Mouse (Mus musculus): ENCODE measurements around the gene Gcnt4. TPM values are rescaled to one million over a fixed set of nuclear protein-coding genes. Genes with fewer than 3 reads are reported as not detected.
A peak's percentile ranks its signal among the peaks of the same experiment; 100 is the strongest.

Gene Gcnt4
- polyA plus RNA-seq, 1 experiment from 2014 or later = 0.40 TPM

DNA sequence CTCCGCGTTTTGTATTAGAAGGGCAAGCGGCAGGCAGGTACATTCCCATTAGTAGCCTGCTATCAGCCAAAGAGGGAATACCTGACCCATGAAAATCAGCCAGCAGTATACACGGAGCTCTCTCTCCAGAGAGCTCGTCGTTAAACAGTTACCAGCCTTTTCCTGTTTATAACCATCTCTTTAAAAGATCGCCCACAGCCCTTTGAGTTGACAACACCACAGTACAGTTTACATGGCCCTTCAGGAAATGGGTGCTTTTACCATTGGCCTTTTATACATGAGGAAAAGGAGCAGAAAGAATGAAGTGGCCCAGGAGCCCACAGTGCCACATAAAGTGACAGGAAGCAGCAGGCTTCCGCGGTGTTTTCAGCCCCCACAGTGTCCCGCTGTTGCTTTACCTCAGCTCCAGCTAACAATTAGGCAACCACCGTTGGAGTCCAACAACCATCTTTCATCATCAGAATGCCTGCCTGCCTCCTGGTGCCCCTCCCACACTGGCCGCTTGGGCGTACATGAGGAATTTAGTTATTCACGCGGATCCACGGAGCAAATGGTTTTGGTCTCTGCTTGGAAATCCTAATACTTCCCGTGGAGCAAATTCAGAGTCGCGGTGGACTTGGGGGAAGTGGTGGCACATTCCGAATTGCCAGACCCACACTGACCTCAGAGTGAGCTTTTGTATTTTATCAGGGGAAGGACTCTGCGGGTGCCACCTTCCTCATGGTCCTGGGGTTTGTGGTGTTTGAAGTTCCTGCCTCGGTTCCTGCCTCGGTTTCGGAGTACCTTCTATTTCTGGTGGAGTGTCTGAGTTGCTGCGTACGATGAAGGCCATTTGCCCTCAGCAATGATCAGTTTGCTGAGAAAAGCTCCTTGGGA, 59.0 kb downstream of the Gcnt4 start:
- H3K36me3 ChIP-seq = no peaks in the 10 kb centered on the region
- no peak overlapping the region for H3K9ac ChIP-seq
- WGBS = 37% methylated on average over 26 of the region's 26 CpGs
- no peak overlapping the region for H3K27ac ChIP-seq
- H3K27me3 ChIP-seq = no peaks in the 10 kb centered on the region
- H3K9me3 ChIP-seq = no peaks in the 10 kb centered on the region
- ATAC-seq (ENCODE audit: insufficient number of reproducible peaks, low FRiP score, low TSS enrichment, low read depth) = no peak
- H3K4me1 ChIP-seq = peaks cover 19% of the 10 kb centered on the region
- peak overlapping the region; percentile 25; the same call in 1 of the 2 replicates for H3K4me2 ChIP-seq
- peak overlapping the region; percentile 3; the same call in 1 of the 2 replicates for H3K4me3 ChIP-seq

DNA sequence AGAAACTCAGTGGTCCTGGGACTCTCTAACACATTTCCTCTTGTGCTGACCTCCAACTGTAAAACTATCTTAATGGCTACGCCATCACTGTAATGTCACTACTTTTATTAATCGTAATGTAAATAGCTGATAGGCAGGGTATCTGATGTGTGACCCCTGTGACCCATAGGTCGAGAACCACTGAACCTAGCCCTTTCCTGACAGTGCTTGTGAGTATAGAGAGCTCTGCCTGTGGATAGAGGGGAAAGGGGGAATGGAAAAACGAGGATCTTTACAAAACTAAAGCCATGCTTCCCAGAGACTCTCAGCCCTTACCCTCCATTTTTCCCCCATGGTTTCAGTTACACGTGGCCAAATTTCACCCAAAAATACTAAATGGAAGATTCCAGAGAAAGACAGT, 60.2 kb downstream of the Gcnt4 start:
- H3K4me3 ChIP-seq = no peak overlapping the region
- no peaks in the 10 kb centered on the region for H3K9me3 ChIP-seq
- no peaks in the 10 kb centered on the region for H3K27me3 ChIP-seq
- 73% methylated on average over 5 of the region's 5 CpGs for WGBS
- H3K4me1 ChIP-seq = peaks cover 19% of the 10 kb centered on the region
- H3K36me3 ChIP-seq = no peaks in the 10 kb centered on the region
- H3K4me2 ChIP-seq = no peak overlapping the region
- H3K27ac ChIP-seq = no peak overlapping the region
- no peak overlapping the region for H3K9ac ChIP-seq
- ATAC-seq (ENCODE audit: insufficient number of reproducible peaks, low FRiP score, low TSS enrichment, low read depth) = no peak

GRCm38 (mm10) chr13:96985599-96986275, 61.2 kb downstream of the Gcnt4 start:
- H3K9ac ChIP-seq = no peak overlapping the region
- WGBS = 48% methylated on average over 12 of the region's 12 CpGs
- no peaks in the 10 kb centered on the region for H3K36me3 ChIP-seq
- peaks cover 19% of the 10 kb centered on the region for H3K4me1 ChIP-seq
- no peaks in the 10 kb centered on the region for H3K27me3 ChIP-seq
- no peak for ATAC-seq (ENCODE audit: insufficient number of reproducible peaks, low FRiP score, low TSS enrichment, low read depth)
- no peak overlapping the region for H3K4me3 ChIP-seq
- no peak overlapping the region for H3K4me2 ChIP-seq
- H3K27ac ChIP-seq = no peak overlapping the region
- H3K9me3 ChIP-seq = no peaks in the 10 kb centered on the region

GRCm38 (mm10) chr13:96989129-96989528, 64.6 kb downstream of the Gcnt4 start:
- H3K27ac ChIP-seq = no peak overlapping the region
- 93% methylated on average over 16 of the region's 16 CpGs for WGBS
- H3K4me1 ChIP-seq = peaks cover 6% of the 10 kb centered on the region; the same call in 1 of the 2 replicates
- no peak overlapping the region for H3K4me2 ChIP-seq
- H3K27me3 ChIP-seq = no peaks in the 10 kb centered on the region
- no peak overlapping the region for H3K9ac ChIP-seq
- H3K36me3 ChIP-seq = no peaks in the 10 kb centered on the region
- H3K4me3 ChIP-seq = no peak overlapping the region
- no peak for ATAC-seq (ENCODE audit: insufficient number of reproducible peaks, low FRiP score, low TSS enrichment, low read depth)
- H3K9me3 ChIP-seq = no peaks in the 10 kb centered on the region

DNA sequence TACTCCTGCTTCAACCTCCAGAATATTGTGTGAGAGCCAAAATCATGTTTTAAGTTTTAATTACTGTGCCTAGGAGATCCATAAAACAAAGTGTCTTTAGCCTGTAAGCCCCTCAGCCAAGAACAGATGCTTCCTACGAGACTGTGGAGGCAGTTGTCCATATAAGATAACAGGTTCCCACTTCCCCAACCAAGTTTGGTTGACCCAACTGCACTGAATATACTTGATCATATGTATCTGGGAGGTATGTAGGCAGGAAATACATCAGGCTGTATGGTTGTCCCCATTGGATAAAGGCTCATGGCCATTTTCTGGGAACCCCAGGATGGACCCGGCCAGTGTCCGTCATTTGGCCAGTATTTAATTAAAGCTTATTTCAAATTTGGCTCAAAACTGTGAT, 65.6 kb downstream of the Gcnt4 start:
- Histone ChIP-seq H3K9ac (no peak overlapping the region), H3K27me3 (no peaks in the 10 kb centered on the region), H3K4me2 (no peak overlapping the region), H3K4me1 (peaks cover 5% of the 10 kb centered on the region; the same call in 1 of the 2 replicates), H3K4me3 (no peak overlapping the region), H3K9me3 (no peaks in the 10 kb centered on the region), H3K27ac (no peak overlapping the region), H3K36me3 (no peaks in the 10 kb centered on the region)
- ATAC-seq (ENCODE audit: insufficient number of reproducible peaks, low FRiP score, low TSS enrichment, low read depth) = no peak
- 87% methylated on average over 3 of the region's 3 CpGs for WGBS

DNA sequence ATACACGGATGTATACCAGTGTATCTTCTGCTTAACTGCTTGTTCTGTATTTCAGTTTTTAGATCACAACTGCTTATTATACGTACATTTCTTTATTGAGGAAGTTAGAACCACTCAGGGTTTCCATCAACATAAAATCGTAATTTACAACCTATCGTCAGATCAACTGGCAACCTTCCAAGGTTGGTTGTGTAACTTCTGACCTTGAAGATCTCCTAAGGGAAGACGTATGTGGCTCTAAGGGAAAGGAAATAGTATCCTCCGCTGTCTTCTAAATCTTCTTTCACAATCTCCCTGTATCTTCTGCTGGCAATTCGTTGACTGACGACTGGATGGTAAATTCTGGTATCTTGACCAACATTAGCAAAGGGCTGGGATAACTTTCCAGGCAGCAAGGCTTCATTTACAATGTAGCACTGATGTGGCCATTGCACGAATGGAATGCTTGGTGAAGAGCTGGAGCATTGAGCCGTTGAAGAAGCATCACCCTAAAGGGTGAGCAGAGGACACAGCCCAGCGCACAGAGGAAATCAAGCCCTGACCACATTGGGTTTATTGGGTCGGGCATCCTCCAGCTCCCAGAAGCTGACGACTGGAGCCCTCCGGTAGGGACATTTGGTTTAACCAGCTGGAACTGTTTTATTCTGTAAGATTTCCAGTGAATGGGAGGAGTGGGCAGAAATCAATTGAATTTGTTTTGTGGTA, 66.2 kb downstream of the Gcnt4 start:
- Histone ChIP-seq H3K36me3 (no peaks in the 10 kb centered on the region), H3K27me3 (no peaks in the 10 kb centered on the region), H3K9me3 (no peaks in the 10 kb centered on the region), H3K27ac (no peak overlapping the region), H3K9ac (no peak overlapping the region), H3K4me2 (no peak overlapping the region), H3K4me3 (no peak overlapping the region), H3K4me1 (peaks cover 2% of the 10 kb centered on the region; the same call in 1 of the 2 replicates)
- no peak for ATAC-seq (ENCODE audit: insufficient number of reproducible peaks, low FRiP score, low TSS enrichment, low read depth)
- 54% methylated on average over 14 of the region's 14 CpGs for WGBS

DNA sequence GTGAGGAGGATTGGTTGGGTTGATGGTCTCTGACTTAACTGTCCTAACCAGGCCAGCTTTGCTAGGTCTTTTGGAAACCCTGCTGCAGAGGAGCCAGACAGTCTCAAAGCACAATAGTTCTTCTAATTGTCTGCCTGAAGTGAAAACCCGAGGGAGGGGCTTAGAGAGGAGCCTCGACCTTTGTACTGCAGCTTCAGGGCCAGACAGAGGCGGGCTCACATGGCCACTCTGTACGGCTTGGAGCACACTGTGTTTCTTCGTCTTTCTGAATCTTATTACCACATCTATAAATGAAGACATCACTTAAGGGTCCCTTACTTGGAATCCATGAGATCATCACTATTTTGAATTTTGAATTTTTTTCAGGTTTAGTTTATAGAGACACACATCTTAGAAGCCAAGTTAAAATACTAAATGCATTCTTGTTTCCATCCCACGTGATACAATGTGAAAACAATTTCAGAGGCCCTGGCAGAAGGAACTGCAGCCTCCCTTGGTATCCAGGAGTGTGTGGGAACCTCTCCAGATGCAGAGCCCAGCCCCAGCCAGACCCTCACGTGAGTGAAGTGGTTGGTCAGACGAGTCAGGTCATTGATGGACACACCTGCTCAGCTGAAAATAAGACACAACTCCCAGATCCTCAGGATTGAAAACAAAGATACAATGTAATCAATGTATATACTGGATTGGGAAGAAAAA, 69.0 kb downstream of the Gcnt4 start:
- Histone ChIP-seq H3K4me2 (no peak overlapping the region), H3K9me3 (no peaks in the 10 kb centered on the region), H3K27me3 (no peaks in the 10 kb centered on the region), H3K27ac (no peak overlapping the region), H3K9ac (no peak overlapping the region), H3K4me1 (no peaks in the 10 kb centered on the region), H3K36me3 (no peaks in the 10 kb centered on the region), H3K4me3 (no peak overlapping the region)
- WGBS = 49% methylated on average over 8 of the region's 8 CpGs
- ATAC-seq (ENCODE audit: insufficient number of reproducible peaks, low FRiP score, low TSS enrichment, low read depth) = no peak

DNA sequence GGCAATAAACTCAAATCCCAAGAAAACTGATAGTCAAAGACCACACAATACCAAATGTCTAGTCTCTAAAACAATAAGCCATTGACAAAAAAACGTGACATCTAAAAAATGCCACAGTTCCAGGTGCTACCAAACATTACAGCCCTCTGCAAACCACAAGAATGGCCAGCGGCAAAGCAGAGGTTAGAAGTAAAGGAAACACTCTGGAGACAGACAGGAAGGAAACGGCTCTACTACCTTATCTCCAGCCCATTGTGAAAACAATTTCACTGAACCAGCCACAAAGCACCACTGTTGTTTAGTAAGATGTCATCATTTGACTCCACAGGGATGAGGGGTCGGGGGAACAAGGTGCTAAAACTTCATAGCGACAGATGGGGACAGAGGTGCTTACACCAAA, 70.8 kb downstream of the Gcnt4 start:
- Histone ChIP-seq H3K9me3 (no peaks in the 10 kb centered on the region), H3K4me2 (no peak overlapping the region), H3K4me1 (no peaks in the 10 kb centered on the region), H3K9ac (no peak overlapping the region), H3K27ac (no peak overlapping the region), H3K36me3 (no peaks in the 10 kb centered on the region), H3K4me3 (no peak overlapping the region), H3K27me3 (no peaks in the 10 kb centered on the region)
- ATAC-seq (ENCODE audit: insufficient number of reproducible peaks, low FRiP score, low TSS enrichment, low read depth) = no peak
- WGBS = 70% methylated on average over 5 of the region's 5 CpGs

DNA sequence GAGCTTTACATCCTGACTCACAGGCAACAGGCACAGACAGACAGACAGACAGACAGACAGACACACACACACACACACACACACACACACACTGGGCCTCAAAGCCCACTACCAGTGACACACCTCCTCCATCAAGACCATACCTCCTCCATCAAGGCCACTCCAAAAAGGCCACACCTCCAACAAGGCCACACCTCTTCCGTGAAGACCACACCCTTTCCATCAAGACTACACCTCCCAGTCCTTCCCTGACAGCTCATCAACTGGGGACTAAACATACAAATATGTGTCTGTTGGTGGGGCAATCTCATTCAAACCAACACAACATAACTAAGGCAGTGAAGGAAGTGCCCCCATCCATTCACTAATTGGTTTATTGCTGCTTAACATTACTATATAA, 72.6 kb downstream of the Gcnt4 start:
- no peaks in the 10 kb centered on the region for H3K9me3 ChIP-seq
- WGBS = 56% methylated on average over 1 of the region's 1 CpGs
- H3K4me1 ChIP-seq = no peaks in the 10 kb centered on the region
- H3K36me3 ChIP-seq = no peaks in the 10 kb centered on the region
- ATAC-seq (ENCODE audit: insufficient number of reproducible peaks, low FRiP score, low TSS enrichment, low read depth) = no peak
- no peaks in the 10 kb centered on the region for H3K27me3 ChIP-seq
- no peak overlapping the region for H3K27ac ChIP-seq
- H3K9ac ChIP-seq = no peak overlapping the region
- no peak overlapping the region for H3K4me2 ChIP-seq
- H3K4me3 ChIP-seq = no peak overlapping the region

Measured in limb, embryonic 15.5 days (tissue).